Mouse (Mus musculus) CD4-positive naive resting alpha-beta T cell, adult 76 days (primary cell): Measurements from ENCODE around the gene Cd34. TPM values are rescaled to one million over a fixed set of nuclear protein-coding genes. Genes with fewer than 3 reads are reported as not detected.

Source experiments
- total RNA-seq: library from RNA; stranded (reverse); gene quantifications from one replicate; pipeline ENCODE4 v1.2.4, GENCODE M21; 2023

Gene Cd34
- total RNA-seq, result 0.67 TPM

DNA sequence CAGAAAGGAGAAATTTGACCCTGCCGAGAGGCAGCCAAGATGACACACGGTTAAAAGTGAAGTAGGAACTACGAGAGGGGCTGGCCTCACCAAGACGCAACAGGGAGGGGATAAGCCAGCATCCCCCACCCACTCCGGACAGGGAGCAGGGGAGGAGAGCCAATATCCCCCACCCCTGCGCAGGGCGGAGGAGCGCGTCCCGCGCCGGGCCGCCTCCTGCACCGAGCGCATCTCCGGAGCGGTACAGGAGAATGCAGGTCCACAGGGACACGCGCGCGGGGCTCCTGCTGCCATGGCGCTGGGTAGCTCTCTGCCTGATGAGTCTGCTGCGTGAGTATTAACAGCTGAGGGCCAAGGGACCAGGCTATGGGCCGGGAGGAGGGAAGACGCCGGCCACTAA, at the start of gene Cd34:
Gene Cd34, plus strand, starts transcription at position 105 of the 400 bp plus-strand sequence.

Other genes starting within 250 kb of the Cd34 start
- gene Cd46, start 153.4 kb downstream of the Cd34 start, total RNA-seq, result 5.2 TPM
- 204 TPM for gene Cr1l, start 192.8 kb downstream of the Cd34 start, total RNA-seq
- 53.3 TPM for gene Cr2, start 237.9 kb downstream of the Cd34 start, total RNA-seq